Mouse (Mus musculus) neural tube, embryonic 13.5 days (tissue): Measurements from ENCODE around the gene Elk3. TPM values are rescaled to one million over a fixed set of nuclear protein-coding genes. Genes with fewer than 3 reads are reported as not detected.
A peak's percentile ranks its signal among the peaks of the same experiment; 100 is the strongest.

Experiments used
- ATAC-seq: fragments of 200-750 bp; cut with Nextera tagmentation; 2 replicates; pipeline ENCODE4 v1.8.0; 2017; ENCODE audit warnings: low read depth, mild to moderate bottlenecking, moderate TSS enrichment, moderate library complexity
- H3K27ac ChIP-seq: fragments of 300-500 bp; sonication (generic); replicated peaks from 2 replicates; pipeline ENCODE4 v1.5.1; 2015; ENCODE audit warnings: moderate library complexity, mild to moderate bottlenecking, inconsistent platforms
- H3K27me3 ChIP-seq: fragments of 300-500 bp; sonication (generic); 2 replicates; pipeline ENCODE4 v1.6.1; 2015; ENCODE audit warnings: mild to moderate bottlenecking, inconsistent platforms
- H3K36me3 ChIP-seq: fragments of 300-500 bp; sonication (generic); 2 replicates; pipeline ENCODE4 v1.6.1; 2015; ENCODE audit warnings: mild to moderate bottlenecking, inconsistent platforms
- H3K4me1 ChIP-seq: fragments of 300-500 bp; sonication (generic); replicated peaks from 2 replicates; pipeline ENCODE4 v1.6.1; 2015; ENCODE audit warnings: inconsistent platforms
- H3K4me2 ChIP-seq: fragments of 300-500 bp; sonication (generic); 2 replicates; pipeline ENCODE4 v1.6.1; 2015; ENCODE audit warnings: inconsistent platforms, mild to moderate bottlenecking, moderate library complexity
- H3K4me3 ChIP-seq: fragments of 300-500 bp; sonication (generic); 2 replicates; pipeline ENCODE4 v1.5.1; 2015; ENCODE audit warnings: mild to moderate bottlenecking, inconsistent platforms
- H3K9ac ChIP-seq: fragments of 300-500 bp; sonication (generic); 2 replicates; pipeline ENCODE4 v1.6.1; 2015; ENCODE audit warnings: moderate library complexity, mild to moderate bottlenecking, inconsistent platforms
- H3K9me3 ChIP-seq: fragments of 300-500 bp; sonication (generic); 2 replicates; pipeline ENCODE4 v1.6.1; 2016; ENCODE audit warnings: inconsistent platforms
- WGBS: fragments of 180-500 bp; shearing (Covaris S2); methylation state at CpG from one replicate; pipeline ENCODE4 v1.1.7; 2015; 5-methylcytosine and 5-hydroxymethylcytosine counted together
- polyA plus RNA-seq: library from polyadenylated mRNA; unstranded; fragments of >200 nt; fragmentation: Nextera tagmentation; extraction: Ambion mirVana; gene quantifications from 2 replicates; pipeline ENCODE4 v1.2.1, GENCODE M21; 2015

Gene Elk3
- polyA plus RNA-seq, 1 experiment from 2014 or later = 15.1 TPM

DNA sequence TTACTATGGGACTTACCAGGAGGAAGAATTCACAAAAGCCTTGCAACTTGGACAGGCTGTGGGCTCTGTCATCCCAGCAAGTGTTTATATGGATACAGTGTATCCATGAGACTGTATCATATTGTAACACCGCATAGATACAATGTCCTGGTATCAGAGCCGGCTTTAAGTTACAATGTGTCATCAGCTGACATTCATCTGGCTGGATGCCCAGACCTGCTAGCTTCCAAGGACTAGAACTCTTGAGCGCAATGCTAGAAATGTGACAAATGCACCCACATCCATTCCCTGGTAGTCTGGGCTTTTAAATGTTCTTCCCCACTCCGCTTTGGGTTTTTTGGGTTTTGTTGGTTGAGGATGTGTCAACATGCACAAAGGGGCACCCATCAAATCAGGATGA, 22.6 kb downstream of the Elk3 start:
- Histone ChIP-seq H3K27me3 (no peaks in the 10 kb centered on the region), H3K27ac (no peak overlapping the region), H3K4me3 (no peak overlapping the region), H3K9ac (no peak overlapping the region), H3K36me3 (no peaks in the 10 kb centered on the region), H3K4me2 (no peak overlapping the region), H3K9me3 (no peaks in the 10 kb centered on the region), H3K4me1 (peaks cover 20% of the 10 kb centered on the region)
- ATAC-seq = no peak
- WGBS = 67% methylated on average over 4 of the region's 4 CpGs

DNA sequence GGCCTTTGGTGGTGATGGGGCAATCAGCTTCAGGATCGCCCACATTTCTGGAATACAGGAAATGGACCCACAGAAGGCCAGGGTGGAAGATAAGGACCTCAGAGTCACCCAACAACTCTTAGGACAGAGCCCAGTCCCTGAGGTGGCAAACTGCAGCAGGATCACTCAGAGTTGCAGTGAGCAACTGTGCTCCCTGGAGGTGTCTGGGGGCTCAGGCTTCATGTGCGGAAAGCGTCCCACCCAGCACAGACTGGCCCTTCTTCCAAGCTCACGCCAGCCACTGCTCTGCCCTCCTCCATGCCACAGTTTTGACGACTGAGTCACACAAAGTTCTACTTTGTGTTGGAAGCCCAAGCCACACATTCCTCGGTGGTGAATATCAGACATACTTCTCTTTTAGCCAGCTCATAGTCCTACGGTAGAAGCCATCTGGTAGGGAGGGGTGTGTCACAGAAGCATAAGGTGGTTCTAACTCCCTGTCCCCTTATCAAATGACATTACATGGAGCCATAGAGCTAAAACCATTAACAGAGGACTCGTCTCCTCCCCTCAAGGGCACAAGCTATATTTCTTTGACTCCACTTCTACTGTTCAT, 23.3 kb downstream of the Elk3 start:
- 87% methylated on average over 8 of the region's 8 CpGs for WGBS
- no peaks in the 10 kb centered on the region for H3K9me3 ChIP-seq

DNA sequence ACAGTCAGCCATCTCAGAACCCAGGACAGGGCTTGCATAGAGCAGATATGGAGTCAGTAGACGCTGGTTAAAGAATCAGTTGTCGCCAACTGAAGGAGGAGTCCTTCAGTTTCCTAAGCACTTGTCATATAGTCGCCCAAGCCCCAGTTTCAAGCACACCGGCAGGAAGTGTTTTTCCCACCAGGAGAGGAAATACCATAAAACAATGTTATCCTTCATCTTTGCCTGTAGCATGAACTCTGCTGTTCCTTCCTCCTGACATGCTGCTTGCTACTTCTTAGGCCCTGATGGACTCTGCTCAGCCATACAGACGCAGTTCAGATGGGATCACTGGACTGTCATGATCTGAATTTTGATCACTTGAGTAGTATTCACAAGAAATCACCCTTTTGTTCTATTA, 25.4 kb downstream of the Elk3 start:
- Histone ChIP-seq H3K27ac (no peak overlapping the region), H3K9me3 (no peaks in the 10 kb centered on the region), H3K36me3 (no peaks in the 10 kb centered on the region), H3K4me1 (peaks cover 36% of the 10 kb centered on the region), H3K27me3 (no peaks in the 10 kb centered on the region), H3K4me2 (no peak overlapping the region), H3K9ac (no peak overlapping the region), H3K4me3 (no peak overlapping the region)
- no peak for ATAC-seq
- WGBS = 87% methylated on average over 5 of the region's 5 CpGs

More for the DNA sequence above, 23.3 kb downstream of the Elk3 start:
- Histone ChIP-seq H3K4me2 (no peak overlapping the region), H3K36me3 (no peaks in the 10 kb centered on the region), H3K27ac (no peak overlapping the region), H3K27me3 (no peaks in the 10 kb centered on the region), H3K4me3 (no peak overlapping the region), H3K4me1 (peaks cover 27% of the 10 kb centered on the region), H3K9ac (no peak overlapping the region)
- ATAC-seq = no peak

DNA sequence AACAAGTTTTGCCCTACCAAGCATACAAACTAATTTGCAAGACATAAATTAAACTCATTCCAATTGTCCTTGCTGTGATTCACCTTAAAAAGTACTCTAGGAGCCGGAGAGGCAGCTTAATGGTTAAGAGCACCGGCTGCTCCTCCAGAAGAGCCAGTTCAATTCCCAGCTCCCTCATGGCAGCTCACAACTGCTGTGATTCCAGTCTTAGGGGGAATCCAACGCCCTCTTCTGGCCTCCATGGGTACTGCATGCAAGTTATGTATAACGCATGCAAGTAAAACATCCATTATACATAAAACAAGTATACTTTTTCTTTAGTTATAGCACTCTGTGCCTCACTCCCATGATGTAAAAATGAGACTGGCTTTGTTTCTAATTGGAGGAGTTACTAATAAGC, 27.7 kb downstream of the Elk3 start:
- Histone ChIP-seq H3K27ac (peak overlapping the region; percentile 77; the same call in 1 of the 2 replicates), H3K4me2 (no peak overlapping the region), H3K4me1 (peaks cover 23% of the 10 kb centered on the region), H3K27me3 (no peaks in the 10 kb centered on the region), H3K9ac (no peak overlapping the region), H3K36me3 (no peaks in the 10 kb centered on the region), H3K4me3 (no peak overlapping the region), H3K9me3 (no peaks in the 10 kb centered on the region)
- WGBS = 61% methylated on average over 4 of the region's 4 CpGs
- no peak for ATAC-seq

DNA sequence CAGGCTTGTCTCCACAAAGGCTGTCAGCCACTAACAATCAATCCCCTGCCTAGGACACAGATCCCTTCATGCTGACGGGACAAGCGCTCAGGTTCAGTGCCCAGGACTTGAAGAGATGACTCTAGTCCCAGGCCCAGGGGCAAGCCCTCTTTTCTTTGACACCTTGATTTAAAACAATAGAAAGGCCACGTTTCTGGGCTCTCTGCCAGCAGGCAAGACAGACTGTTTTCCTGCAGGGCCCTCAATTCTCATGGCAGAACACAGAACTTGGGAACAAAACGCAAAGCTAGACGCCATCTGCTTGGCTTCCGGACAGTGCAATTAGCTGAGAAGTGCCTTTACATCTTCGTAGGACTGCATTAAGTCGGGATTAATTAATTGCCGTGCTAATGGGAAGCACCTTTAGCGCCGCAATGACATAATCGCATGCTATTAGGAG, 28.4 kb downstream of the Elk3 start:
- no peaks in the 10 kb centered on the region for H3K9me3 ChIP-seq
- no peaks in the 10 kb centered on the region for H3K36me3 ChIP-seq
- H3K4me1 ChIP-seq = peaks cover 26% of the 10 kb centered on the region
- H3K27me3 ChIP-seq = no peaks in the 10 kb centered on the region
- H3K9ac ChIP-seq = no peak overlapping the region
- H3K4me3 ChIP-seq = no peak overlapping the region
- ATAC-seq = peak; percentile 33
- H3K4me2 ChIP-seq = no peak overlapping the region
- peak overlapping the region; percentile 77 for H3K27ac ChIP-seq
- WGBS = 27% methylated on average over 12 of the region's 12 CpGs

DNA sequence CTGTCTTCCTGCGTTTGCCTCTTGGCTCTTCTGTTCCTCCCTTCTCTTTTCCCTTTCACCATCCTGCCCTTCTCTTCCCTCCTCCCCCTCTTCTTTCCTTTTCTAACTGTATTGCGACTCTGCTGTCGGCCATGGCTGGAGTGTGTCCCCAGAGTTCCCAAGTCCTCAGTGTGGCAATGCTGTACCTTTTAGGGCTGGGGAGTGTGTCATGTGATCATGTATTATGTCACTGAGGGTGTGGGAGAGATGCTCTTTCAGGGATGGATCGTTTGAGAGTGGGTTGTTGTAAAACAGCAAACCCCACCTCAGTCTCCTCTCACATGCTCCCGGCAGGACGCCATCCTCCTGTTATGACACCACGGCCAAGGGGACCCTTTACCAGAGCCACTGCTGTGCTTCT, 29.8 kb downstream of the Elk3 start:
- no peaks in the 10 kb centered on the region for H3K27me3 ChIP-seq
- WGBS = 69% methylated on average over 7 of the region's 7 CpGs
- H3K36me3 ChIP-seq = no peaks in the 10 kb centered on the region
- no peaks in the 10 kb centered on the region for H3K9me3 ChIP-seq
- no peak overlapping the region for H3K4me2 ChIP-seq
- no peak overlapping the region for H3K27ac ChIP-seq
- no peak overlapping the region for H3K9ac ChIP-seq
- no peak for ATAC-seq
- peaks cover 41% of the 10 kb centered on the region for H3K4me1 ChIP-seq
- no peak overlapping the region for H3K4me3 ChIP-seq

DNA sequence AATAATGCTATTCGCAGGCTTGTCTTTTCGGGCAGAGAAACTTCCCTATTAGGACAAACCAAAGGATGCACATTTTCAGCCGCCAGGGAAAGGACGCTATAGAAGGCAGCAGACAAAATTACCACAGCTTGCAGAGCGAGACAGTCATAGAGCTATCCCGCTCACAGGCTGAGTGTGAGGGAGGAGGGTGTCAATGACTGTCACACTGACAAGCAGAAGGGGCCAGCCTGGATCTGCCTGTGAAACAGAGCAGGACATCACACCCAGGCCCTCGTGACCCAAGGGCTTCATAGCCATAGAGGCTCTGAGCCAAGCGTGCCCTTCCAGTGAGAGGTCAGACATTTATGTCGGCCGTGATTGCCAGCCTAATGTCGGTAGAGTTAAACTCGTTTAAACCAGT, 30.3 kb downstream of the Elk3 start:
- Histone ChIP-seq H3K9ac (no peak overlapping the region), H3K27ac (no peak overlapping the region), H3K9me3 (no peaks in the 10 kb centered on the region), H3K4me2 (no peak overlapping the region), H3K4me3 (no peak overlapping the region), H3K27me3 (no peaks in the 10 kb centered on the region), H3K4me1 (peaks cover 46% of the 10 kb centered on the region), H3K36me3 (no peaks in the 10 kb centered on the region)
- no peak for ATAC-seq
- WGBS = 81% methylated on average over 12 of the region's 12 CpGs

DNA sequence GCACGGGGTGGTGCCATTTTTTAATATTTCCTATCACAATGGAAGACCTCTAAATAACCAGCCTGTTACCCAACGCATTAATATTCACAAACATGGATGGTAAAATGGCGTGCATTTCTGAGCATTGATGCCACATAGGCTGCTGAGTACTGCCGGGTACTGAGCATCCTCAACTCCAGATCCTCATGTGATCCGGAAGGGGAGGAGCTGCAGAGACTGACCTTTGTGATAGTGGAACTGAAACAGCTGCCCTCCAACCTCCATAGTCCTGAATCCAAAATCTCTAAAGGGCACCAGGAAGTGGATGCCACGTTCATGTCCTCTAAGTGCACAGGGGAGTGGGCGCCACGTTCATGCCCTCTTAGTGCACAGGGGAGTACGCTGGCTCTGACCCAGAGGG, 31.9 kb downstream of the Elk3 start:
- Histone ChIP-seq H3K4me3 (no peak overlapping the region), H3K9ac (no peak overlapping the region), H3K9me3 (no peaks in the 10 kb centered on the region), H3K4me2 (no peak overlapping the region), H3K27me3 (no peaks in the 10 kb centered on the region), H3K27ac (no peak overlapping the region), H3K36me3 (no peaks in the 10 kb centered on the region), H3K4me1 (peaks cover 61% of the 10 kb centered on the region)
- no peak for ATAC-seq
- 92% methylated on average over 9 of the region's 9 CpGs for WGBS

DNA sequence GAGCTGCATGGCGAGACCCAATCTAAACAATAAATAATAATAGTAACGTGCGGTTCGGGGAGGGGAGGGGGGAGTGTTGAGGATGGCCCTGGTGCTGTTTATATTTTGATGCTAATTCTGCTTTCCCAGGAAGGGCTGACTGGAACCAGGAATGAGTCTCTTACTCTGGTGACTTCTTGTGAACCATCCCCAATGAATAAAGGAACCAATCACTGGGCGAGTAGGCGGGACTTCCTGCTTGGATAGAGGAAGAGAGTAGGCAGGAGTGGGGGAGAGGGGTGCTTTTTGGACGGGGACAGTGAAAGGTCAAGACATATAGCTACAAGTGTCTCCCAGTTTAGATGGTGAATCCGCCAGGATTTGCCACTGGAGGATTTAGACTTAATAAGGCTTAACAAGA, 32.6 kb downstream of the Elk3 start:
- ATAC-seq = no peak
- peaks cover 65% of the 10 kb centered on the region for H3K4me1 ChIP-seq
- no peaks in the 10 kb centered on the region for H3K9me3 ChIP-seq

DNA sequence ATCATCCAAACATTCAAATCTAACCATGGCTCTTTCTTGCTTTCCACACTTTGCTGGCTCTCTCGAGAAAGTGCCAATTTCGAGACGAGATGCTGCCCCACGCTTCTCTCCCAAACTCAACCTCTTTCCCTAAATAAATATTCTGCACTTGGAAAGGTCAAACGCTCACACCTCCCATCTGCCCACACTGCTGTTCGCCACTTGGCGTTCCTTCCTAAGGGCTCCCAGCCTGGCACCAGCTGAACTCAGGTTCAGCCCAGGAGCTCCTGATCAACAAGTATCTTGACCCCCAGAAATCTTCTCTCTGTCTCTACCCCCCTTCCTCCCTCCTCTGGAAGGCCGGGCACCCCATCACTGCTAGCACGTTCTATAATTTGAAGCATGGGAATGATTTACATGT, 34.1 kb downstream of the Elk3 start:
- peak overlapping the region; percentile 59 for H3K4me2 ChIP-seq
- H3K9ac ChIP-seq = peak overlapping the region; percentile 64
- H3K36me3 ChIP-seq = no peaks in the 10 kb centered on the region
- H3K4me1 ChIP-seq = peaks cover 54% of the 10 kb centered on the region
- ATAC-seq = no peak
- H3K27ac ChIP-seq = peak overlapping the region; percentile 88
- WGBS = 54% methylated on average over 9 of the region's 9 CpGs
- no peaks in the 10 kb centered on the region for H3K9me3 ChIP-seq
- no peaks in the 10 kb centered on the region for H3K27me3 ChIP-seq
- H3K4me3 ChIP-seq = peak overlapping the region; percentile 37

More for the DNA sequence above, 32.6 kb downstream of the Elk3 start:
- Histone ChIP-seq H3K27me3 (no peaks in the 10 kb centered on the region), H3K4me2 (no peak overlapping the region), H3K36me3 (no peaks in the 10 kb centered on the region), H3K9ac (no peak overlapping the region), H3K4me3 (no peak overlapping the region), H3K27ac (no peak overlapping the region)
- WGBS = 91% methylated on average over 8 of the region's 8 CpGs

DNA sequence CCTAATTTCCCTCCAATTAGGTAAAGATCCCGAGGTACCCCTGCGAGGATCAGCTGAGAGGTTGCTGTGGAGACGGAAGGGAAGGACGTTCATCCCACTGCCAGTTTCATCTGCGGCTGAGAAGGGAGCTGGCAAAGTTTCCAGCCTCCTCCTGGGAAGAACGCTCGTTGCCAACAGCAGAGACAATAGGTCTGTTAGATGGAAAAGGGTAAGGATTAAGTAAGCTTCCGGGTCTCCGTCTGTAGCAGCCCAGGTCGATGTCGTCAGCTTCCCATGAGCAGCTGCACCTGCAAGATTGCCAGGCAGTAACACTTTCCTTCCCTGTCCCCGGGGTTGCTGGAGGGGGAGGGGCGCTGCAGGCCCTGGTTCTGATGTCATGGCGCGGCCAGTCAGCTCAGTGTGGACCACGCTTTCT, 34.6 kb downstream of the Elk3 start:
- Histone ChIP-seq H3K36me3 (no peaks in the 10 kb centered on the region), H3K4me2 (peak overlapping the region; percentile 59), H3K27ac (peak overlapping the region; percentile 88), H3K9me3 (no peaks in the 10 kb centered on the region), H3K27me3 (no peaks in the 10 kb centered on the region), H3K4me3 (peak overlapping the region; percentile 37), H3K9ac (peak overlapping the region; percentile 64), H3K4me1 (peaks cover 54% of the 10 kb centered on the region)
- WGBS = 2% methylated on average over 16 of the region's 16 CpGs
- ATAC-seq = peak; percentile 65

DNA sequence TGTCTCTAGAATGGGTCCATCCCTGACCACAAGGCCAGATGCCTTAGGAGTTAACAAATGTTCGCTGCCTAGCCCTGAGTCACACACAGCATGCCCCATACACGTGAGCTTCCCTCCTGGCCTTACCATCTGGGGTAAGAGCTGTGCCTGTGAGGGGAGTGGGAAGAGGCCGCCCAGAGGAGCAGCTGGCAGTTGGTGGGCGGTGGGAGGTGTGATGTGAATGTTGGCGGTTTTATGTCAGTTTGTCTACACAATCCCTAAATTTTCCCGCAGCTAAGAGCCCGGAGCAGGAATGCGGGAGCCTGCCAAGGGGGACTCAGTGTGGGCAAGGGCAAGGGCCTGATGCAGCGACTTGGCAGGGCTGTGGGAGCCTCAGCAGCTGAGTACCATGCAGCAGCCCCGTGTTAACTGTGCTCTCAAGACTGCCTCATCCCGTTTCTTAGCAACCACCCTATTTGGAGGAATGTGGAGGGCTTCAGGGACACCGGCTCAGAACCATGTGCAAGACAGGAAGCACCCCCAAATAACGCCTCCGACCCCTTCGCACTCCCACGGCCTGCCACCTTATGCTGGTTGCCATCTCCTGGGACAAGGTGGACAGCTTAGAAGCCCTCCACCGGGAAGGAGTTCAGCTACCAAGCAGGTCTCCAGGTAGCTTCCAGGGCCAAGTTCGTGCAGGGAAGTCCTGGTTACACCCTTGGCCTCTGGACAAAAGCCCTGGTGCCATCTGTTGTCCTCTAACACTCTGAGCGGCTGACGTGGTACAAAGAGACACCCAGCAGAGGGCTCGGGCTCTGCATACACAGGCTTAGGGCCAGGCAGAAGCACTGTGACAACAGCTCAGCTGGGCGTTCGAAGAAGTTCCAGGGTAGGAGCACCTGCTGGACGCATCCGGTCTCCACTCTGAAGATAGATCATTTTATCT, 35.5 kb downstream of the Elk3 start:
- ATAC-seq = peak; percentile 92
- 24% methylated on average over 25 of the region's 25 CpGs for WGBS

More for the DNA sequence above, 35.5 kb downstream of the Elk3 start:
- peaks cover 47% of the 10 kb centered on the region for H3K4me1 ChIP-seq
- peak overlapping the region; percentile 88 for H3K27ac ChIP-seq
- H3K9me3 ChIP-seq = no peaks in the 10 kb centered on the region
- peak overlapping the region; percentile 59 for H3K4me2 ChIP-seq
- peak overlapping the region; percentile 37 for H3K4me3 ChIP-seq
- H3K27me3 ChIP-seq = no peaks in the 10 kb centered on the region
- no peaks in the 10 kb centered on the region for H3K36me3 ChIP-seq
- H3K9ac ChIP-seq = peak overlapping the region; percentile 64
